Mouse (Mus musculus) G1E (cell line): Measurements from ENCODE around the gene Rassf8.

Experiments
- CTCF ChIP-seq: IDR thresholded peaks from 2 replicates; pipeline ENCODE4 v1.5.1; 2012; ENCODE audit warnings: low read depth, low read length, inconsistent platforms, mixed read lengths
- POLR2AphosphoS5 ChIP-seq: IDR thresholded peaks from 2 replicates; pipeline ENCODE4 v1.6.1; 2012; ENCODE audit warnings: low read depth, low read length, inconsistent platforms; ENCODE audit not compliant: insufficient replicate concordance

GRCm38 (mm10) chr6:145750394-145750793, 3.8 kb downstream of the Rassf8 start:
- no peak for TF ChIP-seq CTCF
- no peak for TF ChIP-seq POLR2AphosphoS5
